Mouse (Mus musculus) adrenal gland, postnatal 0 days (tissue): ENCODE measurements around the gene Cfap54. TPM values are rescaled to one million over a fixed set of nuclear protein-coding genes. Genes with fewer than 3 reads are reported as not detected.

Experiments used
- polyA plus RNA-seq: library from polyadenylated mRNA; unstranded; fragments of >200 nt; fragmentation: Nextera tagmentation; extraction: Ambion mirVana; gene quantifications from 2 replicates; pipeline ENCODE4 v1.2.1, GENCODE M21; 2015

The Cfap54 gene
- polyA plus RNA-seq = 0.35 and 0.36 TPM in 2 replicates

DNA sequence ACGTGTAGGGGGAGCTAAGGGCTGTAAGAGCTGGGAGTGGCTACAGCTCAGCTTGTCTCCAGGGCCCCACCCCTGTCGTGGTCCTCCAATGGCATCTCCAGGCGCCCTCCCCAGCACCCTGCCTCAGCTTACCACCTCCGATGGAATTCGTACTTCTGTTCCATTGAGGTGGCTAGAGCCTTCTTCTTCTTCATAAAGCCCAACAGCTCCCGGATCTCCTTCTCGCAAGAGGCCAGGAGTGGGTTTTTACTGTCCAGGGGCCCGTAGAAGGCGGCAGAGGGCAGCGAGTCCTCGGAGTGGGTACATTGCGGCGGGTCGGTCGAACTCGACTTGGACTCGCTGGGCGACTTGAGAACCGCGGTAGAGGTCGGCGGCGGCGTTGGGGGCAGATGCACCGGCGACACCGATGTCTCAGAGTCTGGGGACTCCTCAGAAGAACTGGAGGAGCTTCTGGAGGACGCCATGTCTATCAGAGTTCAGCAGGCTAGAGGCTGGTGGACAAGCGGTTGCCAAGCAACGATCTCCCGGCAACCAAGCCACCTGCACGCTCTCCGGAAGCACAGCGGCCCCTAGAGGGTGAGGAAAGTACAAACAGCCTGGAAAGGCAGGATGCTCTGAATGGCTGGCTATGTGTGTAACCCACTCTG, at the start of gene Cfap54:
Gene Cfap54, minus strand, starts transcription at position 486 of the 647 bp plus-strand sequence.

Other genes with a start within 250 kb of the Cfap54 start
- 9.9 and 13.7 TPM in 2 replicates for gene Cdk17, start 79.3 kb upstream of the Cfap54 start, polyA plus RNA-seq
- 16.3 and 27.2 TPM in 2 replicates for gene Elk3, start 229.5 kb upstream of the Cfap54 start, polyA plus RNA-seq